Mouse (Mus musculus): ENCODE measurements around the gene Tnfrsf25.

- no peak for TF ChIP-seq POLR2A (IDR thresholded peaks at IDR 0.05; ENCODE audit: control insufficient read depth, extremely low read depth, insufficient read depth, low read length, poor library complexity)
- no peak for TF ChIP-seq CTCF (IDR thresholded peaks at IDR 0.05; ENCODE audit: borderline replicate concordance, control insufficient read depth, extremely low read depth, insufficient read depth, low read length, poor library complexity)
Observed at GRCm38 (mm10) chr4:152107971-152108509, 7.7 kb upstream of the Tnfrsf25 start.
